Mouse (Mus musculus) megakaryocyte, adult 5-6 weeks (primary cell): Measurements from ENCODE around the gene Pxk. TPM values are rescaled to one million over a fixed set of nuclear protein-coding genes. Genes with fewer than 3 reads are reported as not detected.
"Not testable (repeated sequence)": the region's sequence is repeated elsewhere in the genome, so short reads cannot be mapped to it uniquely, and the experiment has no call there.

Experiments
- ATAC-seq: 2 replicates; pipeline ENCODE4 v1.8.0; 2016; ENCODE audit warnings: mild to moderate bottlenecking, inconsistent platforms; ENCODE audit not compliant: poor library complexity, severe bottlenecking
- total RNA-seq, 2 experiments: library from RNA; stranded (forward) in 1 of 2; stranded (reverse) in 1 of 2; fragments of 153-499, 151-499 nt in 1 of 2; fragments of 221-1000, 200-1000 nt in 1 of 2; gene quantifications; 2 replicates each; pipeline versions ENCODE4 v1.2.3 to v1.2.4; 2015 to 2017

Gene Pxk
- total RNA-seq, 2 experiments from 2014 or later = 28.0 to 47.3 TPM

GRCm38 (mm10) chr14:8101886-8102285 is 3.9 kb downstream of the Pxk start:
- no peak for ATAC-seq

GRCm38 (mm10) chr14:8102676-8103075 is 4.7 kb downstream of the Pxk start:
- no peak for ATAC-seq

DNA sequence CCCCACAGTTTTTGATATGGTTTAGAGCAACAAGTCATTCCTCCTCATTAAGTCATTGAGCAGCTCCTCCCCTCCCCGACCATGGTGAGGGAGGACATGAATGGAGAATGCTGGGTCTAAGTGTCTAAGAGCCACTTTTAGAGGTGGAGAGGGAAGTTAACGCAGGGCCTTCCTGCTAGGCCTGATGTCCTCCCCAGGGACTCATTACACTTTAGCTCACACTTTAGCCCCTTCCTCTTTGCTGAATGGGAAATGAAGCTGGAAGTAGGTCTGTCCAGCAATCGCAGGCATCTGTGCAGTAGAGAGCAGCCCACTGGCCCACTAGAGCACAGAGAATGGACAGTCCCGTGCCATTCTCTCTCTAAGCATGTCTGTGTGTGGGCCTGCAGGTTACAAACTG is 10.0 kb downstream of the Pxk start:
- ATAC-seq = no peak

DNA sequence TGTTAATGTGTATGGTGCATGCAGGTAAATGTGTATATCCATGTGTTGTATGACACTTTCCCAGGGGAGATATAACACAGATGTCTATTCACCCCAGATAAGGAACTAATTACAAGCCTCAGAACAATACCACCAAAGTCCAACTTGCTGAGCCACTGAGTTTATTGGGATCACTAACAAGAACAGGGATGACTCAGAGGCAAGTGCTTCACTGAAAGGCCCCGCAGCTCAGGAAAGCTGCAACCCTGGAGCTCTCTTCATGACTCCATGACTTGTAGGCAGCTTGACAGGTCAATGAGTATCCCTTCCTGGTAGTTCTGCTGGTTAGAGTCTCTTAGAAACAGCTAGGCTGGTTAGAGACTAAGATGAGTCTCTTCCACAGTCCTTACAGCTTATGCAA is 11.0 kb downstream of the Pxk start:
- no peak for ATAC-seq

GRCm38 (mm10) chr14:8111545-8111944 is 13.5 kb downstream of the Pxk start:
- no peak for ATAC-seq

GRCm38 (mm10) chr14:8112036-8112435 is 14.0 kb downstream of the Pxk start:
- ATAC-seq = no peak

GRCm38 (mm10) chr14:8113616-8114015 is 15.6 kb downstream of the Pxk start:
- no peak for ATAC-seq

GRCm38 (mm10) chr14:8114306-8114705 is 16.3 kb downstream of the Pxk start:
- ATAC-seq = no peak

DNA sequence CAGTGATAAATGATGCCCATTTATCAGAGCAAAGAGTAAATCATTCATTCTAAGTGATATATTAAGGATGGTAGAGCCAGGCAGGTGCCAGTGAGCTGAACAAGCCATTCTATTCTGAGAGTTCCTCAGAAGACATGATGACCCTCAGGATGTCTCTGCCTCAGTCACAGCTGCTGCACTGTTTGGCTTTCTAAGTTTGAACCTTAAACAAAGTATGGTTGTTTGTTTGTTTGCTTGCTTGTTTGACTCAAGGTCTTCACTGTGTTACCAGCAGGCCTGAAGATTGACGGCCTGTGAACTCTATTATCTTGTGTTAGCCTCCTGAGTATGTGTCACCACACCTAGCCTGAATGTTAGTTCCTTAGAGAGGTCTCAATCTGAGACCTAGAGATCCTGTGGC is 16.7 kb downstream of the Pxk start:
- no peak for ATAC-seq

DNA sequence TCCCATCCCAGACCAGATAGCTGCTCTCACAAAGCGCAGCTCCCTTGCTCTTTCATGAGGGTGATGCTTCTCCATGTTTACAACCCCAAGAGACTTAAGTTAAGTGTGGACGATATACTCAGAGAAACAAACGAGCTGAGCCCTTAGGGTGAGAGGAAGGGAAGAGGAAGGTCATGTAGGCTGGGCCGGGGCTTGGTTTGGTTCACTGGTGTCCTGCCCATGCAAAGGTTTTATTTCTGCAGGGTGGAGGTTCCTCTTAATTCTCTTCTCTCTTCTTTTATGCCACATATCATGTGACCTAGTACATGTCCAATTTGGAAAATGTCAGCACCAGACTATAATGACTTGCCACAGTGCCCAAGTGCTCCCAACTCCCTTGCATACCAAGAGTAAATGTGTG is 17.8 kb downstream of the Pxk start:
- no peak for ATAC-seq

- no peak for ATAC-seq
Measured at GRCm38 (mm10) chr14:8117371-8117770, 19.4 kb downstream of the Pxk start.

- ATAC-seq = no peak
Measured at GRCm38 (mm10) chr14:8119454-8119853, 21.4 kb downstream of the Pxk start.

DNA sequence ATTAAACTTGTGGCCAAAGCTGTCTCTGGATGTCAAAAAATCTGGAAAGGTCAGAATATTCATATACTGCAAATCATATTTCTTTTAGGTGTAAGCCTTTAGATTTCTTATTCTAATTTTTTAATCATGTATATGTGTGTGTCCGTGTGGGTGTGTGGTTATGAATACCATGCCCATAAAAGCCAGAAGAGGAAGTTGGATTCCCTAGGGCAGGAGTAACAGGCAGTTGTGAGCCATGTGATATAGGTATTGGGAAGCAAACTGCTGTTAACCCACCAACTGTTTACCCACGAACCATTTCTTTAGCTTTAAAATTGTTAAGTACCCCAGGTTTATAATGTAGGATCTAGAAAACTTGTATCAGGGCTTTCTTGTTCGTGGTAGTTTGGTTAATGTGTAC is 21.9 kb downstream of the Pxk start:
- no peak for ATAC-seq

GRCm38 (mm10) chr14:8123141-8123540 is 25.1 kb downstream of the Pxk start:
- ATAC-seq = no peak

- not testable (repeated sequence) for ATAC-seq
Measured at GRCm38 (mm10) chr14:8123611-8124010, 25.6 kb downstream of the Pxk start.

DNA sequence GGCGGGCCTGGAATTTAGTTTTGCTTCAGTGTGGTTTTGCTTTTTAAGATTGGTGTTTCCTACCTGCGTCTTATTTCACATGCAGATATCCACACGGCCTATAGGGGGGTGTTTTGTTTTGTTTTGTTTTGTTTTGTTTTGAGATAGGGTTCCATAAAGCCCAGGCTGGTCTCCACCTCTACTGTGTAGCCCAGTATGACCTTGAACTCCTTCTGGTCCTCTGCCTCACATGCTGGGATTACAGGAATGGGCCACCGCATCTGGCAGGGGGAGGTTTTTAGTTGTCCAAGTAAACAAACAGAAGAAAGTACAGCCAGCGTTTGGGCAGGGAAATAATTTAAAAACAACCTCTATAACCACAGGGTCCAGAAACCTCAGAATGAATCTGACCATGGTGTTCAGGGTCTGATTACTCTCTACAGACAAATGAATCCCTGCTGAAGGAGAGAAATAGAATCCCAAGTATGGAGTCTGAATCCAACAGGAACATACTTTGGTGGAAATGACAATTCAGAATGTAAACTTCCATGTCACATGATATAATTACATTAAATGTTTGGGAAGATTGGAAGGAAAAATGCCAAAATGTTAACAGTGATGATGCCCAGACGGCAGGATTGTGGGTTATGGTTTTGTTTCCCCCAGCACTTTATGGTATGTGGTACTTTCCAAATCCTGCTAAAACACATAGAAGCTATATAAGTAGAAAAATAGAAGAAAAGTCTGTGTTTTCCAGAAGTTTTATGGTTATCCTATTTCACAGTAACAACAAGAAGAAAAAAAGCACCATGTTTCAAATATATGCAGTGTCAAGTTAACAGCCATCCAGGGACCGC is 26.3 kb downstream of the Pxk start:
- ATAC-seq = no peak

DNA sequence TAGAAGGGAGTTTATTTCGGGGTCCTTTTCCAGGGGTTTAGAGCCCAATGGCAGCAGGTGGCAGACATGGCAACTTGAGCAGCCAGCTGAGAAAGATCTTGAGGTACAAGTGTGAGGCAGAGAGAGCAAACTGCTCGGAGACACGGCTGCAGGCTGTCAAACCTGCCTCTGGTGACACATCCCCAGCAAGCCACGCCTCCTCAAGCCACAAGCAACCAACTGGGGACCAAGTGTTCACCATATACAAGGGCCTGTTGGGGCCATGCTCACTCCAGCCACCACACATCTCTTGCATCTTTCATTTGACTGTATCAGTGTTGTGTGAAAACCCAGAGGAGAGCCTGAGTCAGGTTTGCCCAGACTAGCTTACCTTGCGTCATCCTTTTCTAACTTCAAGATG is 30.0 kb downstream of the Pxk start:
- no peak for ATAC-seq

DNA sequence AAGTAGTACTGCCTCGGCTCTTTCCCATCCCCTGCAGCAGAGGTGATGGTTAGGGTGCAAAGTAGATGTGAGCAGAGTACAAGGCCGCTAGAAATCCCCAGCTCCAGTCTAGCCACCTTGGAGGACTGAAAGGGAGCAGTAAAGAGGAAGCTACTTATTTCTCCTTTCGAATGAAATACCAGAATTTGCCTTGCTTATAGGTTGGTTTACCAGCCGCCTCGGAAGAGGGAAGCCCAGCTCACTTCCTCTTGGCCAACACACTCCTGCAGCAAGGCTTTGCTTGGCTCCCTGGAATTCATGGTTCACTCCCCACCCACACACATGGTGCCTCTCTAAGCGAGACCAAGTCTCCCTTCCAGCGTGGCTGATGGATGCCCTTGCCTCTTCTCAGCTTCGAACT is 34.8 kb downstream of the Pxk start:
- ATAC-seq = peak; percentile 97

DNA sequence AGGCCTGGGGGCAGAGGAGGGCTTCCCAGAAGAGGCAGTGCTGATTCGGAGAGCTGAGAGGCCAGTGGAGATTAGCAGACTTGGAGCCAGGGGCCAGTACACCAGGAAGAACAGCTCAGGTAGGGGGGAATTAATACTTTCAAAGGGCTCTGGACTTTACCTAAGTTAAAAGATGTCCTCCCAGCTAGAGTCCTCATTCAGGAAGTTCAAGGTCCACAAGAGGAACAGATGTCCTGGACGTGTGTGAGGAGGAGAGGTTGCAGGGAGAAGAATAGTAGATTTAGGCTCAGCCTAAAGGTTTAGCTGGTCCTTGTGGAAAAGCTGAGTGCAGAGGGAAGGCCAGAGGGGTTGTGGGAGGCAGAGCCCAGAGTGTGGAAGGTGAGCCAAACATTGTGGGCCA is 36.2 kb downstream of the Pxk start:
- no peak for ATAC-seq

DNA sequence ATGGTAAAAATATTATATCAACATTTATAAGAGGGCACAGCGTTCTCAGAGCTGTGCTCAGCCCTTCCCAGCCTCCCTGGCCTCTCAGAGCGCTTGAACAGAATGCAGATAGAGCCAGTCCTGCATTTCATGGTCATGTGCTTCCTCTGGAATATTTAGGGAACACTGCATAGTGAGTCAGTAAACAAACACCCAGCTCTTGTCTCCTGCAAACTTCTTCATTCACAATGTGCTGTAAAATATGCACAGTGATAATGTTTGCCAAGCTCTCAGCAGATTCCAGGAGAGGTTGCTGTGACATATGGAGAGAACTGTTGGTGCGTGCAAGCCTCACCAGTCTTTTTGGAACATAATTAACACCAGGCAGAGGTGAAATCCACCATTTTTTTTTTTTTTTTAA is 37.1 kb downstream of the Pxk start:
- no peak for ATAC-seq

DNA sequence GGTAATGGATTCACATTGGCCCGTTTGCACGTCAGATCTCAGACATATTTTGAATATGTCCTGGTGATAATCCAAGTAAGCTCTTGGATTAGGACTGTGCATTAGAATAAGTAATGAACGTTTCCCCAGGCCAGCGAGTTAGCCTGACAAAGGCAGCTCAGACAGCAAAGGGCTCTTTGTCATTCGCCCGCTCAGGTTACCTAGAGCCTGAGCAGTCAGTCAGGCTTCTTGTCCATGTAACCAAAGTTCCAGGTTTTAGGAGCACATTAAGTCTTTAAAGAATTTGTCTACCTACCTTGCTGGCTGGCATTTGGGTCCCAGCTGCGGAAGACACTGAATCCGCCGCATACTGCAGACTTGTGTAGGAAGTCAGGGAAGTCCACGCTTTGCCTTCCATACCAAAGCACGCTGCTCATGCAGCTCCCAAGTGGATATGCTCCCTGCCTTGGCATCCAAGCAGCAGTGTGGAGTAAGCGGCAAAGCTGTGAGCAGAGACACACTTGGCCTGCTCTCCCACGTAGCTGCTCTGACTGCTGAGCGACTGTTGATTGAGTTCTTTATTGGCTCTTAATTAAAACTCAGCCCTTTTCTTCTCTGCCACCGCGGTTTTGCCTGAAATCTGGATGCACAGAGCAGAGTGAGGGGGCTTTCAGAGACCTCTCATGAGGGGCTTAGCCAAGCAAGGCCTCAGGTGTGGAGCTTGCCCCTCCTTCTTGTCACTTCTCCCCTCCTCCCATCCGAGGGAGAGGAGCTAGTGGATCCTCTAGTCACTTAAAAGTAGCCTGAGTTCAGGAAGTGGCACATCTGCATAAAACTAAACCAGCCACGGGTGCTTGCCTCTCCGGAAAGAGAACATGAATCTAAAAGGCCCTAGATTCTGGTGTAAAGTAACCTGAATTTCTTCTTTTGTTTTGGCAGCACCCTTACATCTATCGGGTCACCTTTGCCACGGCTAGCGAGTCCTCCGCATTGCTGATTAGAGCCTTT is 42.0 kb downstream of the Pxk start:
- no peak for ATAC-seq

DNA sequence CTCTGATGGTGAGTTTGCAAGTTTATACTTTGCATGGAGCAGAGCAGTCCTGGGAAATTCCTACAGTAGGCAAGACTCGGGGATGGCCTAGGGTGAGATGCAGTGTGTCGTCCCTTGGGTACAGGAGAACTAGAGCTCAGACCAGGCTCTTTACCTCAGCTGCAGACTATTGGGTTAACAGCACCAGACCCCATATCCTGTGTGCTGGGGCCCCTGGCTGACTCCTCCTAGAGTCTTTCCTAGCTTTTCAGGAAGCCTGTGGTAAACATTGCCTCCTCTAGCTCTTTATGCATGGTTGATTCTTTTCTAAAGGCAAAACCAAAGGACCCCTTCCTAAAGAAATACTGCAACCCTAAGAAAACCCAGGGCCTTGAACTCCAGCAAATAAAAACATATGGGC is 43.1 kb downstream of the Pxk start:
- no peak for ATAC-seq
